Mouse (Mus musculus): ENCODE measurements around the gene BC048507. TPM values are rescaled to one million over a fixed set of nuclear protein-coding genes. Genes with fewer than 3 reads are reported as not detected.

BC048507 gene
- total RNA-seq, 2 experiments from 2014 or later = not detected

Other genes starting within 250 kb of the BC048507 start
- under 1 TPM in 1 of 2 experiments, not detected in 1; 0.62 TPM for gene Gm49345, start 225.6 kb upstream of the BC048507 start, total RNA-seq (2021)
- gene Zfp729a, start 225.5 kb upstream of the BC048507 start, total RNA-seq (2021) = 1 to 10 TPM; 1.8 to 2.3 TPM
- 1 to 10 TPM; 2.2 to 4.0 TPM for gene Zfp738, start 176.3 kb upstream of the BC048507 start, total RNA-seq (2021)
- gene Zfp65, start 134.2 kb upstream of the BC048507 start, total RNA-seq (2021) = 1 to 10 TPM; 3.8 to 4.4 TPM
- 1 to 10 TPM; 1.9 to 2.3 TPM for gene Zfp85, start 108.1 kb upstream of the BC048507 start, total RNA-seq (2021)
- 1 to 10 TPM; 2.7 to 3.1 TPM for gene Zfp493, start 83.6 kb upstream of the BC048507 start, total RNA-seq (2021)
- gene Zfp273, start 49.6 kb upstream of the BC048507 start, total RNA-seq (2021) = 1 to 10 TPM; 1.4 to 2.1 TPM
- under 1 TPM; 0.92 to 0.94 TPM for gene Gm10037, start 32.2 kb upstream of the BC048507 start, total RNA-seq (2021)

Measured in gastrocnemius, postnatal 25 days (tissue).